Mouse (Mus musculus): Measurements from ENCODE around the gene N4bp3. TPM values are rescaled to one million over a fixed set of nuclear protein-coding genes. Genes with fewer than 3 reads are reported as not detected.

N4bp3 gene
- polyA plus RNA-seq, 1 experiment from 2014 or later, result 22.3 TPM

GRCm38 (mm10) chr11:51597553-51597952, 53.1 kb downstream of the N4bp3 start:
- Histone ChIP-seq H3K27me3 (ENCODE audit: control insufficient read depth, insufficient read depth, low read depth, low read length) (no peaks in the 10 kb centered on the region), H3K4me3 (ENCODE audit: low read depth, low read length) (no peak overlapping the region), H3K9ac (ENCODE audit: low read depth, low read length) (no peak overlapping the region), H3K4me1 (ENCODE audit: control insufficient read depth, insufficient read depth, low read length) (peaks cover 2% of the 10 kb centered on the region), H3K9me3 (replicated peaks; ENCODE audit: control insufficient read depth, low read length, poor library complexity, severe bottlenecking) (no peaks in the 10 kb centered on the region), H3K4me2 (ENCODE audit: low read length) (no peak overlapping the region), H3K36me3 (ENCODE audit: control insufficient read depth, insufficient read depth, low read length) (peaks cover 60% of the 10 kb centered on the region), H3K27ac (ENCODE audit: low read length) (no peak overlapping the region)
- no peak for ATAC-seq
- 82% methylated on average over 2 of the region's 2 CpGs for WGBS

GRCm38 (mm10) chr11:51595459-51596083, 55.1 kb downstream of the N4bp3 start:
- no peak for ATAC-seq
- no peak overlapping the region; the same call in 1 of the 2 replicates for H3K27ac ChIP-seq (ENCODE audit: low read length)
- H3K4me2 ChIP-seq (ENCODE audit: low read length), result no peak overlapping the region
- H3K27me3 ChIP-seq (ENCODE audit: control insufficient read depth, insufficient read depth, low read depth, low read length), result no peaks in the 10 kb centered on the region
- WGBS, result 91% methylated on average over 1 of the region's 1 CpGs
- no peak overlapping the region for H3K4me3 ChIP-seq (ENCODE audit: low read depth, low read length)
- peaks cover 2% of the 10 kb centered on the region; the same call in 1 of the 2 replicates for H3K4me1 ChIP-seq (ENCODE audit: control insufficient read depth, insufficient read depth, low read length)
- H3K9me3 ChIP-seq (replicated peaks; ENCODE audit: control insufficient read depth, low read length, poor library complexity, severe bottlenecking), result no peaks in the 10 kb centered on the region
- peaks cover 47% of the 10 kb centered on the region for H3K36me3 ChIP-seq (ENCODE audit: control insufficient read depth, insufficient read depth, low read length)
- H3K9ac ChIP-seq (ENCODE audit: low read depth, low read length), result no peak overlapping the region

GRCm38 (mm10) chr11:51594715-51595350, 55.8 kb downstream of the N4bp3 start:
- H3K9me3 ChIP-seq (replicated peaks; ENCODE audit: control insufficient read depth, low read length, poor library complexity, severe bottlenecking), result no peaks in the 10 kb centered on the region
- no peak overlapping the region for H3K4me3 ChIP-seq (ENCODE audit: low read depth, low read length)
- no peak overlapping the region for H3K27ac ChIP-seq (ENCODE audit: low read length)
- H3K9ac ChIP-seq (ENCODE audit: low read depth, low read length), result no peak overlapping the region
- H3K36me3 ChIP-seq (ENCODE audit: control insufficient read depth, insufficient read depth, low read length), result peaks cover 47% of the 10 kb centered on the region
- H3K27me3 ChIP-seq (ENCODE audit: control insufficient read depth, insufficient read depth, low read depth, low read length), result no peaks in the 10 kb centered on the region
- H3K4me2 ChIP-seq (ENCODE audit: low read length), result no peak overlapping the region
- 72% methylated on average over 3 of the region's 3 CpGs for WGBS
- no peak for ATAC-seq
- peaks cover 2% of the 10 kb centered on the region; the same call in 1 of the 2 replicates for H3K4me1 ChIP-seq (ENCODE audit: control insufficient read depth, insufficient read depth, low read length)

- Histone ChIP-seq H3K9me3 (replicated peaks; ENCODE audit: control insufficient read depth, low read length, poor library complexity, severe bottlenecking) (no peaks in the 10 kb centered on the region), H3K27me3 (ENCODE audit: control insufficient read depth, insufficient read depth, low read depth, low read length) (no peaks in the 10 kb centered on the region), H3K27ac (ENCODE audit: low read length) (no peak overlapping the region), H3K4me2 (ENCODE audit: low read length) (no peak overlapping the region), H3K4me1 (ENCODE audit: control insufficient read depth, insufficient read depth, low read length) (peaks cover 2% of the 10 kb centered on the region; the same call in 1 of the 2 replicates), H3K4me3 (ENCODE audit: low read depth, low read length) (no peak overlapping the region), H3K9ac (ENCODE audit: low read depth, low read length) (no peak overlapping the region), H3K36me3 (ENCODE audit: control insufficient read depth, insufficient read depth, low read length) (peaks cover 43% of the 10 kb centered on the region)
- WGBS, result 89% methylated on average over 6 of the region's 6 CpGs
- no peak for ATAC-seq
Observed at GRCm38 (mm10) chr11:51593849-51594248, 56.8 kb downstream of the N4bp3 start.

GRCm38 (mm10) chr11:51593368-51593767, 57.3 kb downstream of the N4bp3 start:
- Histone ChIP-seq H3K36me3 (ENCODE audit: control insufficient read depth, insufficient read depth, low read length) (peaks cover 39% of the 10 kb centered on the region), H3K27ac (ENCODE audit: low read length) (no peak overlapping the region), H3K4me1 (ENCODE audit: control insufficient read depth, insufficient read depth, low read length) (peaks cover 2% of the 10 kb centered on the region; the same call in 1 of the 2 replicates), H3K9ac (ENCODE audit: low read depth, low read length) (no peak overlapping the region), H3K9me3 (replicated peaks; ENCODE audit: control insufficient read depth, low read length, poor library complexity, severe bottlenecking) (no peaks in the 10 kb centered on the region), H3K4me2 (ENCODE audit: low read length) (no peak overlapping the region), H3K4me3 (ENCODE audit: low read depth, low read length) (no peak overlapping the region), H3K27me3 (ENCODE audit: control insufficient read depth, insufficient read depth, low read depth, low read length) (no peaks in the 10 kb centered on the region)
- no peak for ATAC-seq
- WGBS, result 89% methylated on average over 4 of the region's 4 CpGs

Other genes starting within 250 kb of the N4bp3 start
- gene Phykpl, start 66.1 kb downstream of the N4bp3 start, polyA plus RNA-seq (2015; fragmentation: Nextera tagmentation; extraction: Ambion mirVana), result 9.4 and 9.7 TPM in 2 replicates
- gene Hnrnpab, start 44.0 kb downstream of the N4bp3 start, polyA plus RNA-seq (2015; fragmentation: Nextera tagmentation; extraction: Ambion mirVana), result 273 and 303 TPM in 2 replicates
- 83.7 and 85.9 TPM in 2 replicates for gene Nhp2, start 31.1 kb downstream of the N4bp3 start, polyA plus RNA-seq (2015; fragmentation: Nextera tagmentation; extraction: Ambion mirVana)
- gene Rmnd5b, start 14.9 kb downstream of the N4bp3 start, polyA plus RNA-seq (2015; fragmentation: Nextera tagmentation; extraction: Ambion mirVana), result 80.0 and 82.7 TPM in 2 replicates
- 1.2 TPM in 2 replicates for gene D930048N14Rik, start 112 bp upstream of the N4bp3 start, polyA plus RNA-seq (2015; fragmentation: Nextera tagmentation; extraction: Ambion mirVana)
- 91.5 and 106 TPM in 2 replicates for gene 0610009B22Rik, start 38.0 kb upstream of the N4bp3 start, polyA plus RNA-seq (2015; fragmentation: Nextera tagmentation; extraction: Ambion mirVana)
- gene Sec24a, start 112.8 kb upstream of the N4bp3 start, polyA plus RNA-seq (2015; fragmentation: Nextera tagmentation; extraction: Ambion mirVana), result 15.2 and 16.5 TPM in 2 replicates
- 184 and 206 TPM in 2 replicates for gene Sar1b, start 112.8 kb upstream of the N4bp3 start, polyA plus RNA-seq (2015; fragmentation: Nextera tagmentation; extraction: Ambion mirVana)
- 0.48 and 0.65 TPM in 2 replicates for gene Jade2, start 206.8 kb upstream of the N4bp3 start, polyA plus RNA-seq (2015; fragmentation: Nextera tagmentation; extraction: Ambion mirVana)

Data from midbrain, embryonic 16.5 days (tissue).